Mouse (Mus musculus) left cerebral cortex, postnatal 4 days (tissue): ENCODE data around the gene Ddx43. TPM values are rescaled to one million over a fixed set of nuclear protein-coding genes. Genes with fewer than 3 reads are reported as not detected.

ENCODE experiments used
- DNase-seq: peaks from one replicate; pipeline ENCODE4 v3.0.0-alpha.2; 2022
- intact Hi-C: fragments of 180-260 bp; cut with DNase I; formaldehyde crosslinking; loops from one replicate; pipeline ENCODE4 v1.15.1; 2025
- total RNA-seq, 2 experiments: library from RNA; stranded (reverse); gene quantifications; 2 replicates each; pipeline ENCODE4 v1.2.3; 2021

The Ddx43 gene
- total RNA-seq, 2 experiments from 2014 or later: 0.20 TPM; not detected in 1

GRCm38 (mm10) chr9:78439426-78439825, 43.8 kb downstream of the Ddx43 start:
- DNase-seq: no peak
- intact Hi-C loops: no loop called here

GRCm38 (mm10) chr9:78442237-78442578, 46.6 kb downstream of the Ddx43 start:
- no peak for DNase-seq
- intact Hi-C loops: no loop called here

- DNase-seq: peak; percentile 8
- intact Hi-C loops: no loop called here
Observed at GRCm38 (mm10) chr9:78442579-78443392, 47.2 kb downstream of the Ddx43 start, which contains the start of gene Cgas. Gene Cgas, minus strand, starts transcription at chr9:78443237.

DNA sequence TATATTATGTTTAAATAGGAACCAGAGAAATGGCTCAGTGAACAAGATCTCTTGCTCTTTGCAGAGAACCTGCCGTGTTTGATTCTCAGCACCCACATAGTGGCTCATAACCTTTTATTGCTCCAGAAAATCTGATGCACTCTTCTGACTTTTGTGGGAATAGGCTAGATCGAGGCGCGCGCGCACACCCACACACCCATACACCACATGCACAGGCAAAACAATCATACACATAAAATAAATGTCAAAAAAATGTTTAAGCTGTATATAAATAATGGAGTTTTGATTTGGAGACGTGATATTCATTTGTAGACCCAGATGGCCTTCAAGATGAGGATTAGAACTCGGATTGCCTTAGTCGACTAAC, 52.0 kb downstream of the Ddx43 start:
- no peak for DNase-seq
- intact Hi-C loops: no loop called here

- peak; percentile 90 for DNase-seq
- intact Hi-C loops: no loop called here
Observed at GRCm38 (mm10) chr9:78447973-78448873, 52.6 kb downstream of the Ddx43 start, which contains the start of the genes Mto1 and Gm17324. Gene Mto1, plus strand, starts transcription at chr9:78448208. Gene Gm17324, minus strand, starts transcription at chr9:78448786.

DNA sequence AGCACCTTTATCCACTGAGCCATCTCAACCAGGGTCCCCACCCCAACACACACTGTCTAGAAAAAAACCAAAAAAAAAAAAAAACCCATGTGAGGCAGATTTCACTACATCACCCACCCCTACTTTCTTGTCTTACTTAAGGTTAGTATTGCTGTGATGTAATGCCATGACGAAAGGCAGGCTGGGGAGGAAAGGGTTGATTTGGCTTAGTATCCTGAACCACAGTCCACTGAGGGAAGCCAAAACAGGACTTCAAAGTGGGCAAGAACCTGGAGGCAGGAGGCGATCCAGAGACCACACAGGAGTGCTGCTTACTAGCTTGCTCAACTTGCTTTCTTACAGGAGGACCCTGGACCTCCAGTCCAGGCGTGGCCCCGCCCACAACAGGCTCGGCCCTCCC, 54.8 kb downstream of the Ddx43 start:
- DNase-seq: no peak
- intact Hi-C loops: no loop called here

GRCm38 (mm10) chr9:78451382-78451781, 55.8 kb downstream of the Ddx43 start:
- DNase-seq: no peak
- intact Hi-C loops: no loop called here

GRCm38 (mm10) chr9:78457026-78457425, 61.4 kb downstream of the Ddx43 start:
- DNase-seq: no peak

DNA sequence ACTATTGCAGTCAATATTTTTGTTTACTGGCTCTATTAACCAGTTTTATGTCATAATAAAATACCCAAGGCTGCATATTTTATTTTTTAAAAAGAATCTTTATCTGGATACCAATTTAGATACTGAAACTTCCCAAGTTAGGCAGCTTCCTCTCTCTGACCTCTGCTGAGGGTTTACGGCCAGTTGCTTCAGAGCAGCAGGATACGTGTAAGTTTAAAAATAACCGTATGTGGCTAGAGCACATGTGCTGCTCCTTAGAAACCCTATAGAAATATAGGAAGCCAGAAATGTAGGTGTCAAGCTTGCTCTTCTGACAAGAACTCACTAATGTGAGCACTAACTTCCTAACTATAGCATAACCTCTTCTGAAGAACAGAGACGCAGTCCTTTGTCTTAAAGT, 67.8 kb downstream of the Ddx43 start:
- intact Hi-C loops: no loop called here
- DNase-seq: no peak

More at GRCm38 (mm10) chr9:78457026-78457425, 61.4 kb downstream of the Ddx43 start:
- intact Hi-C loops: no loop called here

DNA sequence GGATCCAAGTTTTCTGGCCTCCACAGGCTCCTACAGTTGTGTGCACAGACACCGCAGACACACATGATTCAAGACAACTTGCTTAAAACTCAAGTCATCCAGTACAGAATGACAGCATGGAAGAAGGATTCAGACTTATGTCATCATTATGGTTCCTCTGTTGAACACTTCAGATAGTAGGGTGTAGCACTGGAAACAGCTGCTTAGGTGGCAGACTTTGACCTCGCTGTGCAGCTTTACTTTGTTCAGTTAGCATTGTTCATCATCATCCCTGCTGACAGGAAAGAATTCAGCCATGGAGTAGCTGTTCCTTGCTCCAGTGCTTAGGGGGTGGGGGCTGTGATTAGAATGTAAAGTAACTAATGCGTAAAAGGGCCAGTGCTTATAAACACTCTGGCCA, 70.1 kb downstream of the Ddx43 start:
- intact Hi-C loops: no loop called here
- DNase-seq: no peak

Other genes with a start within 250 kb of the Ddx43 start
- 10 to 100 TPM in 1 of 2 experiments, 1 to 10 TPM in 1; 9.8 to 10.4 TPM for gene Gsta4, start 213.0 kb upstream of the Ddx43 start, total RNA-seq
- not detected for gene Gsta1, start 165.1 kb upstream of the Ddx43 start, total RNA-seq
- gene Gm3776, start 138.6 kb upstream of the Ddx43 start, total RNA-seq: not detected
- gene Gm10639, start 105.9 kb upstream of the Ddx43 start, total RNA-seq: not detected
- not detected for gene Omt2a, start 81.0 kb upstream of the Ddx43 start, total RNA-seq
- gene Omt2b, start 68.2 kb upstream of the Ddx43 start, total RNA-seq: not detected
- gene Gsta2, start 40.0 kb upstream of the Ddx43 start, total RNA-seq: not detected
- gene Dppa5a, start 27.6 kb upstream of the Ddx43 start, total RNA-seq: 1 to 10 TPM in 1 of 2 experiments, under 1 TPM in 1; 0.85 to 3.4 TPM
- gene Ooep, start 17.1 kb upstream of the Ddx43 start, total RNA-seq: 1 to 10 TPM; 1.3 to 2.1 TPM
- gene Cgas, start 47.5 kb downstream of the Ddx43 start, total RNA-seq: under 1 TPM; 0.48 to 0.62 TPM
- gene Mto1, start 52.4 kb downstream of the Ddx43 start, total RNA-seq: 10 to 100 TPM; 24.2 to 26.1 TPM
- under 1 TPM in 1 of 2 experiments, not detected in 1; 0.66 TPM for gene Gm17324, start 53.0 kb downstream of the Ddx43 start, total RNA-seq
- 1,000 to 10,000 TPM; 5,205 to 5,346 TPM for gene Eef1a1, start 93.4 kb downstream of the Ddx43 start, total RNA-seq
- 10 to 100 TPM; 11.8 to 13.3 TPM for gene Slc17a5, start 192.3 kb downstream of the Ddx43 start, total RNA-seq
- gene Cd109, start 219.8 kb downstream of the Ddx43 start, total RNA-seq: 1 to 10 TPM; 1.4 to 1.8 TPM